Mouse (Mus musculus): Measurements from ENCODE around the gene Mybl2. TPM values are rescaled to one million over a fixed set of nuclear protein-coding genes. Genes with fewer than 3 reads are reported as not detected.

Mybl2 gene
- polyA plus RNA-seq, 1 experiment from 2014 or later: 16.0 TPM

GRCm38 (mm10) chr2:163094909-163095308 lies 40.4 kb downstream of the Mybl2 start:
- H3K27ac ChIP-seq (replicated peaks; ENCODE audit: low read depth, low read length): no peak overlapping the region
- no peak overlapping the region for H3K4me3 ChIP-seq (ENCODE audit: low read depth, low read length)
- H3K36me3 ChIP-seq (ENCODE audit: control insufficient read depth, insufficient read depth, low read length): no peaks in the 10 kb centered on the region
- ATAC-seq (ENCODE audit: low read depth) (no peak), DNase-seq (ENCODE audit: low spot score) (no peak)
- H3K9me3 ChIP-seq (ENCODE audit: control insufficient read depth, low read length): no peaks in the 10 kb centered on the region
- no peak overlapping the region for H3K4me2 ChIP-seq (ENCODE audit: low read depth, low read length)
- no peaks in the 10 kb centered on the region for H3K27me3 ChIP-seq (replicated peaks; ENCODE audit: control insufficient read depth, insufficient read depth, low read length)
- no peak overlapping the region for H3K9ac ChIP-seq (ENCODE audit: low read depth, low read length)
- WGBS: 93% methylated on average over 10 of the region's 10 CpGs
- no peaks in the 10 kb centered on the region for H3K4me1 ChIP-seq (ENCODE audit: control insufficient read depth, insufficient read depth, low read length)

- no peaks in the 10 kb centered on the region for H3K9me3 ChIP-seq (ENCODE audit: control insufficient read depth, low read length)
- H3K27me3 ChIP-seq (replicated peaks; ENCODE audit: control insufficient read depth, insufficient read depth, low read length): no peaks in the 10 kb centered on the region
- no peak overlapping the region for H3K9ac ChIP-seq (ENCODE audit: low read depth, low read length)
- H3K4me2 ChIP-seq (ENCODE audit: low read depth, low read length): no peak overlapping the region
- 75% methylated on average over 3 of the region's 3 CpGs for WGBS
- no peak overlapping the region for H3K4me3 ChIP-seq (ENCODE audit: low read depth, low read length)
- H3K36me3 ChIP-seq (ENCODE audit: control insufficient read depth, insufficient read depth, low read length): no peaks in the 10 kb centered on the region
- no peaks in the 10 kb centered on the region for H3K4me1 ChIP-seq (ENCODE audit: control insufficient read depth, insufficient read depth, low read length)
- no peak for DNase-seq (ENCODE audit: low spot score)
- H3K27ac ChIP-seq (replicated peaks; ENCODE audit: low read depth, low read length): no peak overlapping the region
- no peak for ATAC-seq (ENCODE audit: low read depth)
These were observed 41.3 kb downstream of the Mybl2 start for GRCm38 (mm10) chr2:163095784-163096183.

- ATAC-seq (ENCODE audit: low read depth) (no peak), DNase-seq (ENCODE audit: low spot score) (no peak)
- H3K27ac ChIP-seq (replicated peaks; ENCODE audit: low read depth, low read length): no peak overlapping the region
- peaks cover 6% of the 10 kb centered on the region for H3K4me1 ChIP-seq (ENCODE audit: control insufficient read depth, insufficient read depth, low read length)
- no peak overlapping the region for H3K4me2 ChIP-seq (ENCODE audit: low read depth, low read length)
- H3K9ac ChIP-seq (ENCODE audit: low read depth, low read length): no peak overlapping the region
- no peak overlapping the region for H3K4me3 ChIP-seq (ENCODE audit: low read depth, low read length)
- no peaks in the 10 kb centered on the region for H3K36me3 ChIP-seq (ENCODE audit: control insufficient read depth, insufficient read depth, low read length)
- no peaks in the 10 kb centered on the region for H3K9me3 ChIP-seq (ENCODE audit: control insufficient read depth, low read length)
- 53% methylated on average over 8 of the region's 8 CpGs for WGBS
- no peaks in the 10 kb centered on the region for H3K27me3 ChIP-seq (replicated peaks; ENCODE audit: control insufficient read depth, insufficient read depth, low read length)
These were observed 45.4 kb downstream of the Mybl2 start for GRCm38 (mm10) chr2:163099919-163100318.

GRCm38 (mm10) chr2:163100551-163100950 lies 46.1 kb downstream of the Mybl2 start:
- H3K36me3 ChIP-seq (ENCODE audit: control insufficient read depth, insufficient read depth, low read length): no peaks in the 10 kb centered on the region
- H3K4me2 ChIP-seq (ENCODE audit: low read depth, low read length): no peak overlapping the region
- no peak for ATAC-seq (ENCODE audit: low read depth)
- H3K27ac ChIP-seq (replicated peaks; ENCODE audit: low read depth, low read length): no peak overlapping the region
- no peaks in the 10 kb centered on the region for H3K27me3 ChIP-seq (replicated peaks; ENCODE audit: control insufficient read depth, insufficient read depth, low read length)
- DNase-seq (ENCODE audit: low spot score): no peak
- 61% methylated on average over 5 of the region's 5 CpGs for WGBS
- H3K4me1 ChIP-seq (ENCODE audit: control insufficient read depth, insufficient read depth, low read length): peaks cover 6% of the 10 kb centered on the region
- H3K9ac ChIP-seq (ENCODE audit: low read depth, low read length): no peak overlapping the region
- no peaks in the 10 kb centered on the region for H3K9me3 ChIP-seq (ENCODE audit: control insufficient read depth, low read length)
- no peak overlapping the region for H3K4me3 ChIP-seq (ENCODE audit: low read depth, low read length)

GRCm38 (mm10) chr2:163101646-163102203 lies 47.2 kb downstream of the Mybl2 start:
- Histone ChIP-seq H3K27me3 (replicated peaks; ENCODE audit: control insufficient read depth, insufficient read depth, low read length) (no peaks in the 10 kb centered on the region), H3K36me3 (ENCODE audit: control insufficient read depth, insufficient read depth, low read length) (no peaks in the 10 kb centered on the region), H3K4me1 (ENCODE audit: control insufficient read depth, insufficient read depth, low read length) (peaks cover 6% of the 10 kb centered on the region), H3K9ac (ENCODE audit: low read depth, low read length) (no peak overlapping the region), H3K27ac (replicated peaks; ENCODE audit: low read depth, low read length) (no peak overlapping the region), H3K4me3 (ENCODE audit: low read depth, low read length) (no peak overlapping the region), H3K9me3 (ENCODE audit: control insufficient read depth, low read length) (no peaks in the 10 kb centered on the region), H3K4me2 (ENCODE audit: low read depth, low read length) (no peak overlapping the region)
- 6% methylated on average over 10 of the region's 10 CpGs for WGBS
- ATAC-seq (ENCODE audit: low read depth): peak; percentile 52; the same call in 1 of the 2 replicates
- DNase-seq (ENCODE audit: low spot score): peak; percentile 66

GRCm38 (mm10) chr2:163102216-163102615 lies 47.7 kb downstream of the Mybl2 start:
- H3K27me3 ChIP-seq (replicated peaks; ENCODE audit: control insufficient read depth, insufficient read depth, low read length): no peaks in the 10 kb centered on the region
- no peak overlapping the region for H3K4me3 ChIP-seq (ENCODE audit: low read depth, low read length)
- no peak for DNase-seq (ENCODE audit: low spot score)
- no peak overlapping the region for H3K4me2 ChIP-seq (ENCODE audit: low read depth, low read length)
- 45% methylated on average over 7 of the region's 7 CpGs for WGBS
- H3K4me1 ChIP-seq (ENCODE audit: control insufficient read depth, insufficient read depth, low read length): peaks cover 6% of the 10 kb centered on the region
- ATAC-seq (ENCODE audit: low read depth): no peak
- H3K27ac ChIP-seq (replicated peaks; ENCODE audit: low read depth, low read length): no peak overlapping the region
- H3K9me3 ChIP-seq (ENCODE audit: control insufficient read depth, low read length): no peaks in the 10 kb centered on the region
- no peak overlapping the region for H3K9ac ChIP-seq (ENCODE audit: low read depth, low read length)
- H3K36me3 ChIP-seq (ENCODE audit: control insufficient read depth, insufficient read depth, low read length): no peaks in the 10 kb centered on the region

- DNase-seq (ENCODE audit: low spot score) (no peak), ATAC-seq (ENCODE audit: low read depth) (no peak)
- Histone ChIP-seq H3K4me2 (ENCODE audit: low read depth, low read length) (no peak overlapping the region), H3K4me1 (ENCODE audit: control insufficient read depth, insufficient read depth, low read length) (peaks cover 6% of the 10 kb centered on the region), H3K4me3 (ENCODE audit: low read depth, low read length) (no peak overlapping the region), H3K9me3 (ENCODE audit: control insufficient read depth, low read length) (no peaks in the 10 kb centered on the region), H3K36me3 (ENCODE audit: control insufficient read depth, insufficient read depth, low read length) (no peaks in the 10 kb centered on the region), H3K27ac (replicated peaks; ENCODE audit: low read depth, low read length) (no peak overlapping the region), H3K9ac (ENCODE audit: low read depth, low read length) (no peak overlapping the region), H3K27me3 (replicated peaks; ENCODE audit: control insufficient read depth, insufficient read depth, low read length) (no peaks in the 10 kb centered on the region)
- WGBS: 32% methylated on average over 18 of the region's 18 CpGs
These were observed 48.6 kb downstream of the Mybl2 start for GRCm38 (mm10) chr2:163102900-163103653.

GRCm38 (mm10) chr2:163104086-163104770 lies 49.7 kb downstream of the Mybl2 start:
- no peak overlapping the region for H3K4me3 ChIP-seq (ENCODE audit: low read depth, low read length)
- H3K9me3 ChIP-seq (ENCODE audit: control insufficient read depth, low read length): no peaks in the 10 kb centered on the region
- no peak overlapping the region for H3K9ac ChIP-seq (ENCODE audit: low read depth, low read length)
- DNase-seq (ENCODE audit: low spot score) (no peak), ATAC-seq (ENCODE audit: low read depth) (no peak)
- H3K36me3 ChIP-seq (ENCODE audit: control insufficient read depth, insufficient read depth, low read length): no peaks in the 10 kb centered on the region
- 81% methylated on average over 13 of the region's 13 CpGs for WGBS
- no peaks in the 10 kb centered on the region for H3K27me3 ChIP-seq (replicated peaks; ENCODE audit: control insufficient read depth, insufficient read depth, low read length)
- H3K27ac ChIP-seq (replicated peaks; ENCODE audit: low read depth, low read length): no peak overlapping the region
- H3K4me2 ChIP-seq (ENCODE audit: low read depth, low read length): no peak overlapping the region
- H3K4me1 ChIP-seq (ENCODE audit: control insufficient read depth, insufficient read depth, low read length): peaks cover 6% of the 10 kb centered on the region
